Mouse (Mus musculus): Measurements from ENCODE around the gene Aldh3b2. TPM values are rescaled to one million over a fixed set of nuclear protein-coding genes. Genes with fewer than 3 reads are reported as not detected.
"Not testable (repeated sequence)": the region's sequence is repeated elsewhere in the genome, so short reads cannot be mapped to it uniquely, and the experiment has no call there.

The Aldh3b2 gene
- polyA plus RNA-seq, 1 experiment from 2014 or later: 44.0 TPM

DNA sequence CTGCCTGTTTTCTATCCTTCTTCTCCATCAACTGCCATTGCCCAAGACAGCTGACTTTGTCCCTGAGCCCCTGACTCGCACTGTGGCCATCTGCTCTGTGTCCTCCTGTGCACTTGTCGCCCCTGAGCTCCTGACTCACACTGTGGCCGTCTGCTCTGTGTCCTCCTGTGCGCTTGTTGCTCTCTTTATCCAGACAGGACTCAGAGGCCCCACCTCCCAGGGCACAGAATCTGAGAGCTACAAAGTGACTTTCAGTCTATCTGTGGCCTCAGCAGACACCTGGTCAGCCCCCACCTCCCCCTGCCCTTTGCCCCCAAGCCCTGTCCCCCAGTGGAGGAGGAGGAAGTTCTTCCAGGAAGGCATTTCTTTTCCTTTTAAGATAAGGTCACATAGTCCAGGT, 16.3 kb upstream of the Aldh3b2 start:
- no peak overlapping the region for H3K4me2 ChIP-seq (ENCODE audit: low read depth, low read length)
- H3K36me3 ChIP-seq (ENCODE audit: control insufficient read depth, insufficient read depth, low read length): no peaks in the 10 kb centered on the region
- no peak; the same call in 1 of the 2 replicates for ATAC-seq (ENCODE audit: insufficient read depth, low FRiP score)
- no peaks in the 10 kb centered on the region for H3K27me3 ChIP-seq (ENCODE audit: control insufficient read depth, insufficient read depth, low read length)
- WGBS: 35% methylated on average over 4 of the region's 4 CpGs
- no peaks in the 10 kb centered on the region for H3K4me1 ChIP-seq (ENCODE audit: control insufficient read depth, insufficient read depth, low read length)
- no peak overlapping the region for H3K27ac ChIP-seq (ENCODE audit: low read length)
- H3K4me3 ChIP-seq (replicated peaks; ENCODE audit: low read length): no peak overlapping the region
- no peaks in the 10 kb centered on the region for H3K9me3 ChIP-seq (replicated peaks; ENCODE audit: control insufficient read depth, low read length)
- no peak overlapping the region for H3K9ac ChIP-seq (ENCODE audit: low read length)

DNA sequence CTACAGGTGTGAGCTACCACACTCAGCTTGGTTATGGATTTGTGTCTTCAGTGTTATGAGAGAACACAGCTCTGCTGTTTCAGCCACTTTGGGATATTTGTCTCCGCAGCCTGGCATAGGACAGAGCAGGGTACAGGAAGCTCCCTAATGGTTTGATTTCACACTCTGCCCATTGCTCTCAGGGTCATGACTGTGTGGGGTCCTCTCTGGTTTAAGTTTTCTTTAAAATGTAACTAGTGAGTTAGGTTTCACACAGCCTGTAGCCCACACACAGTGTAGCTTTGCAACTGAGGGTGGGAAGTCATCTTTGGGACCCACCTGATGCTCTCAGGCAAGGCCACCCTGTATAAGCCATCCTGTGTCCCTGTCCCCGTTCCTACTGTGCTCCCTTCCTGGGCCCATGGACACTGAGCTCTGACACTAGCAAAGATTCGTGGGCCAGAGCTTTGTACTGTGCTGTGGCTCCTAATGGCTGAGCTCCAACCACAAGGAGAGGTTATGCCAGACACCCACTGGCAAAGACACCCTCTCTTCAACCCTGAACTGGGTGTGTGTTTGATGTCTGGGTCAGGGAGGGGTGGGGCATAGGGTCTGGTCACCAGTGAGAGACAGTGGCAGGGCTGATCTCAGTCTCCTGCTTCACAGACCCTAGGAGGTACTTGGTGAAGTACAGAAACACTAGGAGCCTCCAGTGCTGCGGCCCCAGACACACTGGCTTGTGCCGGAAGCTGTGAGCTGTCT, 14.7 kb upstream of the Aldh3b2 start:
- ATAC-seq (ENCODE audit: insufficient read depth, low FRiP score); H3K36me3 ChIP-seq (ENCODE audit: control insufficient read depth, insufficient read depth, low read length); H3K9ac ChIP-seq (ENCODE audit: low read length); H3K27ac ChIP-seq (ENCODE audit: low read length); H3K9me3 ChIP-seq (replicated peaks; ENCODE audit: control insufficient read depth, low read length); H3K4me1 ChIP-seq (ENCODE audit: control insufficient read depth, insufficient read depth, low read length); H3K4me2 ChIP-seq (ENCODE audit: low read depth, low read length); H3K27me3 ChIP-seq (ENCODE audit: control insufficient read depth, insufficient read depth, low read length); H3K4me3 ChIP-seq (replicated peaks; ENCODE audit: low read length): not testable (repeated sequence)
- WGBS: 69% methylated on average over 5 of the region's 5 CpGs

DNA sequence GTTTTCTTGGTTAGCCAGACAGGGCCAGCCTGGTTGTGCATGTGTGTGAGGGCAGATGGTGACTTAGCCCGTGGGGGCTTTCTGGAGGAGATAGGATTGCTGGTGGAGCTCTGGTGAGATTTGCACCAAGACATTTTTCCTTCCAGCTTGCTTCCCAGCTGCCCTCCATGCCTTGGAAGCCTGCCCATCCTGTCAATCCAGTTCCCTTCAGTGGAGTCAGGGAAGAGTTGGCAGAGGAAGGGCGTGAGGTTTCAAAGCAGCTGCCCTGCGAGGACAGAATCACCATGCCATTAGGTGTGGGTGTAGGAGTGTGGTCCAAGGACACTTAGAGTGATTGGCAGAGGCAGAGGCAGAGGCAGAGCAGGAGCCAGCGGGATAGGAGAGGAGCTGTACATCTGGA, 13.7 kb upstream of the Aldh3b2 start, which contains the start of gene Aldh3b3:
Gene Aldh3b3 (plus strand): TSS at position 176 of the 400 bp plus-strand sequence.
- Histone ChIP-seq H3K9me3 (replicated peaks; ENCODE audit: control insufficient read depth, low read length) (no peaks in the 10 kb centered on the region), H3K36me3 (ENCODE audit: control insufficient read depth, insufficient read depth, low read length) (no peaks in the 10 kb centered on the region), H3K4me2 (ENCODE audit: low read depth, low read length) (no peak within 1 kb of the TSS), H3K4me3 (replicated peaks; ENCODE audit: low read length) (no peak within 1 kb of the TSS), H3K4me1 (ENCODE audit: control insufficient read depth, insufficient read depth, low read length) (no peaks in the 10 kb centered on the region), H3K9ac (ENCODE audit: low read length) (no peak within 1 kb of the TSS; the same call in 1 of the 2 replicates), H3K27ac (ENCODE audit: low read length) (no peak within 1 kb of the TSS), H3K27me3 (ENCODE audit: control insufficient read depth, insufficient read depth, low read length) (no peaks in the 10 kb centered on the region)
- ATAC-seq (ENCODE audit: insufficient read depth, low FRiP score): no peak
- 58% methylated on average over 4 of the region's 4 CpGs for WGBS

- Histone ChIP-seq H3K36me3 (ENCODE audit: control insufficient read depth, insufficient read depth, low read length) (no peaks in the 10 kb centered on the region), H3K4me3 (replicated peaks; ENCODE audit: low read length) (no peak overlapping the region), H3K9me3 (replicated peaks; ENCODE audit: control insufficient read depth, low read length) (no peaks in the 10 kb centered on the region), H3K27ac (ENCODE audit: low read length) (no peak overlapping the region), H3K4me1 (ENCODE audit: control insufficient read depth, insufficient read depth, low read length) (no peaks in the 10 kb centered on the region), H3K27me3 (ENCODE audit: control insufficient read depth, insufficient read depth, low read length) (no peaks in the 10 kb centered on the region), H3K4me2 (ENCODE audit: low read depth, low read length) (no peak overlapping the region), H3K9ac (ENCODE audit: low read length) (no peak overlapping the region)
- no peak for ATAC-seq (ENCODE audit: insufficient read depth, low FRiP score)
Measured at GRCm38 (mm10) chr19:3959030-3959429, 13.1 kb upstream of the Aldh3b2 start.

DNA sequence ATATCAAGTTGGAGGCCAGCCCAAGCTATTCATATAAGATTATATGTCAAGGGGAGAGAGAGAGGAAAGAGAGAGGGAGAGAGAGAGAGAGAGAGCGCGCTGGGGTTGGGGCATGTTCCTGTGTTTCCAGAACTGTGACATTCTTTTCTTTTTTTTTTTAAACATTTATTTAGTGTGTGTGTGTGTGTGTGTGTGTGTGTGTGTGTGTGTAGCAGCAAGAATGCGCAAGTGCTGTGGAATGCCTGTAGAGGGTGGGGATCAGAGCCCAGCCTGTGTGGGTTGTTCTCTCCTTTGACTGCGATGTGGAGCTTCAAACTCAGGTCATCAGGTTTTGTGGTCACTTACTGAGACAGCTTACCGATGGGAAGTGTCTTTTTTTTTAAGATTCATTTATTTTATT, 11.9 kb upstream of the Aldh3b2 start:
- 65% methylated on average over 5 of the region's 5 CpGs for WGBS
- no peak overlapping the region for H3K4me3 ChIP-seq (replicated peaks; ENCODE audit: low read length)
- no peaks in the 10 kb centered on the region for H3K27me3 ChIP-seq (ENCODE audit: control insufficient read depth, insufficient read depth, low read length)
- H3K4me1 ChIP-seq (ENCODE audit: control insufficient read depth, insufficient read depth, low read length): no peaks in the 10 kb centered on the region
- no peaks in the 10 kb centered on the region for H3K36me3 ChIP-seq (ENCODE audit: control insufficient read depth, insufficient read depth, low read length)
- no peak overlapping the region for H3K27ac ChIP-seq (ENCODE audit: low read length)
- H3K4me2 ChIP-seq (ENCODE audit: low read depth, low read length): no peak overlapping the region
- H3K9ac ChIP-seq (ENCODE audit: low read length): no peak overlapping the region
- H3K9me3 ChIP-seq (replicated peaks; ENCODE audit: control insufficient read depth, low read length): no peaks in the 10 kb centered on the region
- ATAC-seq (ENCODE audit: insufficient read depth, low FRiP score): no peak

DNA sequence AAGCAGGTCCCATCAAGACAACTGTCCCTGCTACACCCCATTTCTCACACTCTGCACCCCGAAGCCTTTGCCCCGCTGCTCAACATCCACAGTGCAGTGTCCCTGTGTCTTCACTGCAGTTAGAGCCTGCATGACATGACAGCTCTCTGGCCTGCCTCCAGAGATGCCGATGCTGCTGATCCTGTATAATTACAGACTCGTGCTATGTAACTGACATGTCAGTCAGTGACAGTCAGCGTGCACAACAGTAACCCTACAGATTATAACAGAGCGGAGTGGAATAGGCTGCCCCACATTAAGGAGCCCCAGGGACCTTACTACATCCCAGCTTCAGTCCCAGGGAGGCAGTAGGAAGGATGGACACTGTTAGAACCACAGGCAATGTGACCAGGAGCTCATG, 10.3 kb upstream of the Aldh3b2 start:
- not testable (repeated sequence) for H3K4me1 ChIP-seq (ENCODE audit: control insufficient read depth, insufficient read depth, low read length); H3K4me2 ChIP-seq (ENCODE audit: low read depth, low read length); H3K27me3 ChIP-seq (ENCODE audit: control insufficient read depth, insufficient read depth, low read length); H3K36me3 ChIP-seq (ENCODE audit: control insufficient read depth, insufficient read depth, low read length); H3K9ac ChIP-seq (ENCODE audit: low read length); H3K4me3 ChIP-seq (replicated peaks; ENCODE audit: low read length); H3K27ac ChIP-seq (ENCODE audit: low read length); H3K9me3 ChIP-seq (replicated peaks; ENCODE audit: control insufficient read depth, low read length); ATAC-seq (ENCODE audit: insufficient read depth, low FRiP score)
- WGBS: 78% methylated on average over 6 of the region's 6 CpGs

- H3K4me1 ChIP-seq (ENCODE audit: control insufficient read depth, insufficient read depth, low read length): no peaks in the 10 kb centered on the region
- H3K4me3 ChIP-seq (replicated peaks; ENCODE audit: low read length): no peak overlapping the region
- 13% methylated on average over 2 of the region's 2 CpGs for WGBS
- H3K9me3 ChIP-seq (replicated peaks; ENCODE audit: control insufficient read depth, low read length): no peaks in the 10 kb centered on the region
- H3K4me2 ChIP-seq (ENCODE audit: low read depth, low read length): no peak overlapping the region
- no peaks in the 10 kb centered on the region for H3K36me3 ChIP-seq (ENCODE audit: control insufficient read depth, insufficient read depth, low read length)
- H3K27ac ChIP-seq (ENCODE audit: low read length): no peak overlapping the region
- no peak overlapping the region for H3K9ac ChIP-seq (ENCODE audit: low read length)
- H3K27me3 ChIP-seq (ENCODE audit: control insufficient read depth, insufficient read depth, low read length): no peaks in the 10 kb centered on the region
- no peak for ATAC-seq (ENCODE audit: insufficient read depth, low FRiP score)
Measured at GRCm38 (mm10) chr19:3962469-3962868, 9.7 kb upstream of the Aldh3b2 start.

DNA sequence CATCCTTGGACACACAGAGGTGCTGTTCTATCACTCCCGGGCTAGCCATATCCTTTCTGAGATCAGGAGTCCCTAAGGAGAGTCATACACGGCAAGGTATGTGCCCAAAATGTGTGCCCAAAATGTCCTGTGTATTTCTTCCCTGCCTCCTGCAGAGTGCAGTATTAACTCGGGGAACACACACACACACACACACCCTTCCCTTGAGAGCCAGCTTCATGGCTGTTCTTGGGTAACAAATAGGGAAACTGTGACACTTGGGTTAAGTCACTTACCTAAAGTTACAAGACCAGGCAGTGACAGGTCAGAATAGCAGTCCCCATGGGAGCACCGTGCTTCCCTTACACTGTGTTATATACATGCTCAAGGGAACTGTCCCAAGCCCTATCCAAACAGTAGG, 8.1 kb upstream of the Aldh3b2 start:
- no peaks in the 10 kb centered on the region for H3K4me1 ChIP-seq (ENCODE audit: control insufficient read depth, insufficient read depth, low read length)
- no peak overlapping the region for H3K4me2 ChIP-seq (ENCODE audit: low read depth, low read length)
- 63% methylated on average over 4 of the region's 4 CpGs for WGBS
- H3K36me3 ChIP-seq (ENCODE audit: control insufficient read depth, insufficient read depth, low read length): no peaks in the 10 kb centered on the region
- H3K4me3 ChIP-seq (replicated peaks; ENCODE audit: low read length): no peak overlapping the region
- H3K27me3 ChIP-seq (ENCODE audit: control insufficient read depth, insufficient read depth, low read length): no peaks in the 10 kb centered on the region
- ATAC-seq (ENCODE audit: insufficient read depth, low FRiP score): no peak
- H3K9me3 ChIP-seq (replicated peaks; ENCODE audit: control insufficient read depth, low read length): no peaks in the 10 kb centered on the region
- H3K27ac ChIP-seq (ENCODE audit: low read length): no peak overlapping the region
- no peak overlapping the region for H3K9ac ChIP-seq (ENCODE audit: low read length)

GRCm38 (mm10) chr19:3966330-3967075, 5.6 kb upstream of the Aldh3b2 start:
- no peaks in the 10 kb centered on the region for H3K9me3 ChIP-seq (replicated peaks; ENCODE audit: control insufficient read depth, low read length)
- H3K4me3 ChIP-seq (replicated peaks; ENCODE audit: low read length): no peak overlapping the region
- 70% methylated on average over 11 of the region's 11 CpGs for WGBS
- no peaks in the 10 kb centered on the region for H3K27me3 ChIP-seq (ENCODE audit: control insufficient read depth, insufficient read depth, low read length)
- H3K27ac ChIP-seq (ENCODE audit: low read length): no peak overlapping the region
- no peaks in the 10 kb centered on the region for H3K36me3 ChIP-seq (ENCODE audit: control insufficient read depth, insufficient read depth, low read length)
- no peak overlapping the region for H3K4me2 ChIP-seq (ENCODE audit: low read depth, low read length)
- peaks cover 4% of the 10 kb centered on the region; the same call in 1 of the 2 replicates for H3K4me1 ChIP-seq (ENCODE audit: control insufficient read depth, insufficient read depth, low read length)
- no peak overlapping the region for H3K9ac ChIP-seq (ENCODE audit: low read length)
- no peak for ATAC-seq (ENCODE audit: insufficient read depth, low FRiP score)
